Mouse (Mus musculus) stomach, postnatal 0 days (tissue): ENCODE data around the gene Gmfg. TPM values are rescaled to one million over a fixed set of nuclear protein-coding genes. Genes with fewer than 3 reads are reported as not detected.
A peak's percentile ranks its signal among the peaks of the same experiment; 100 is the strongest.

Experiments used
- ATAC-seq: fragments of 200-750 bp; cut with Nextera tagmentation; 2 replicates; pipeline ENCODE4 v1.8.0; 2017; ENCODE audit not compliant: low FRiP score, low TSS enrichment
- DNase-seq: peaks from one replicate; pipeline ENCODE4 v3.0.0-alpha.2; 2016; ENCODE audit warnings: low spot score
- H3K27ac ChIP-seq: fragments of 300-500 bp; sonication (generic); replicated peaks from 2 replicates; pipeline ENCODE4 v1.5.1; 2014; ENCODE audit warnings: mild to moderate bottlenecking, control low read depth
- H3K27me3 ChIP-seq: fragments of 300-500 bp; sonication (generic); 2 replicates; pipeline ENCODE4 v1.6.1; 2014; ENCODE audit warnings: low read length; ENCODE audit not compliant: control insufficient read depth, insufficient read depth
- H3K36me3 ChIP-seq: fragments of 300-500 bp; sonication (generic); 2 replicates; pipeline ENCODE4 v1.6.1; 2014; ENCODE audit warnings: low read length, mixed read lengths; ENCODE audit not compliant: control insufficient read depth, insufficient read depth
- H3K4me1 ChIP-seq: fragments of 300-500 bp; sonication (generic); replicated peaks from 2 replicates; pipeline ENCODE4 v1.6.1; 2014; ENCODE audit warnings: antibody characterized with exemption; ENCODE audit not compliant: control insufficient read depth, insufficient read depth
- H3K4me2 ChIP-seq: fragments of 300-500 bp; sonication (generic); replicated peaks from 2 replicates; pipeline ENCODE4 v1.6.1; 2014; ENCODE audit warnings: low read depth, mild to moderate bottlenecking, control low read depth, moderate library complexity
- H3K4me3 ChIP-seq: fragments of 300-500 bp; sonication (generic); 2 replicates; pipeline ENCODE4 v1.5.1; 2014; ENCODE audit warnings: low read depth, low read length, control low read depth
- H3K9ac ChIP-seq: fragments of 300-500 bp; sonication (generic); 2 replicates; pipeline ENCODE4 v1.6.1; 2014; ENCODE audit warnings: mild to moderate bottlenecking, low read length, control low read depth, mixed read lengths
- H3K9me3 ChIP-seq: fragments of 300-500 bp; sonication (generic); 2 replicates; pipeline ENCODE4 v1.6.1; 2016; ENCODE audit warnings: low read length; ENCODE audit not compliant: control insufficient read depth
- CTCF ChIP-seq: IDR thresholded peaks from 2 replicates; pipeline ENCODE4 v1.5.1; 2016; ENCODE audit warnings: antibody characterized with exemption, low read depth, mild to moderate bottlenecking, moderate library complexity
- EP300 ChIP-seq: optimal IDR thresholded peaks from 2 replicates; pipeline ENCODE3; 2016; ENCODE audit warnings: antibody characterized with exemption
- WGBS: fragments of 180-500 bp; shearing (Covaris S2); extraction: QIAGEN DNeasy Blood & Tissue Kit; methylation state at CpG from one replicate; pipeline ENCODE4 v1.1.7; 2014; 5-methylcytosine and 5-hydroxymethylcytosine counted together
- polyA plus RNA-seq: library from polyadenylated mRNA; unstranded; fragments of >200 nt; fragmentation: Nextera tagmentation; extraction: Ambion mirVana; gene quantifications from 2 replicates; pipeline ENCODE4 v1.2.1, GENCODE M21; 2015

The Gmfg gene
- polyA plus RNA-seq, 1 experiment from 2014 or later, result 23.1 TPM

- ATAC-seq, result no peak
- no peak for DNase-seq
- H3K4me1 ChIP-seq, result 0 out of 2 replicates have a peak, but pooled peaks cover 2% of the 10 kb centered on the region
- no peak overlapping the region for H3K4me3 ChIP-seq
- H3K9me3 ChIP-seq, result no peaks in the 10 kb centered on the region
- H3K27me3 ChIP-seq, result no peaks in the 10 kb centered on the region
- H3K9ac ChIP-seq, result no peak overlapping the region
- no peak for TF ChIP-seq EP300
- TF ChIP-seq CTCF, result no peak
- H3K36me3 ChIP-seq, result no peaks in the 10 kb centered on the region
- no peak overlapping the region for H3K27ac ChIP-seq
- 64% methylated on average over 13 of the region's 13 CpGs for WGBS
- H3K4me2 ChIP-seq, result no peak overlapping the region
These were observed 10.9 kb downstream of the Gmfg start for GRCm38 (mm10) chr7:28447865-28448820.

GRCm38 (mm10) chr7:28451531-28452360, 14.5 kb downstream of the Gmfg start, which contains the start of gene Lrfn1:
Gene Lrfn1, plus strand, starts transcription at chr7:28451980.
- TF ChIP-seq EP300 (no peak), CTCF (no peak)
- WGBS, result under 1% methylated on average over 12 of the region's 97 CpGs
- H3K4me2 ChIP-seq, result peak within 1 kb of the TSS; percentile 99
- H3K4me3 ChIP-seq, result peak within 1 kb of the TSS; percentile 67
- no peaks in the 10 kb centered on the region for H3K9me3 ChIP-seq
- ATAC-seq (peak; percentile 38; the same call in 1 of the 2 replicates), DNase-seq (peak; percentile 29)
- no peaks in the 10 kb centered on the region for H3K27me3 ChIP-seq
- H3K9ac ChIP-seq, result peak within 1 kb of the TSS; percentile 71
- 0 out of 2 replicates have a peak, but pooled peaks cover 2% of the 10 kb centered on the region for H3K4me1 ChIP-seq
- H3K36me3 ChIP-seq, result no peaks in the 10 kb centered on the region
- H3K27ac ChIP-seq, result no peak within 1 kb of the TSS

GRCm38 (mm10) chr7:28452361-28453005, 15.2 kb downstream of the Gmfg start:
- peak; percentile 19; the same call in 1 of the 2 replicates for ATAC-seq
- no peaks in the 10 kb centered on the region for H3K27me3 ChIP-seq

GRCm38 (mm10) chr7:28460361-28460760, 23.1 kb downstream of the Gmfg start:
- Histone ChIP-seq H3K4me2 (no peak overlapping the region), H3K27me3 (no peaks in the 10 kb centered on the region), H3K27ac (no peak overlapping the region), H3K36me3 (peaks cover 5% of the 10 kb centered on the region), H3K4me1 (no peaks in the 10 kb centered on the region), H3K4me3 (no peak overlapping the region), H3K9ac (no peak overlapping the region), H3K9me3 (no peaks in the 10 kb centered on the region)
- TF ChIP-seq EP300 (no peak), CTCF (no peak)
- DNase-seq, result no peak
- ATAC-seq, result no peak
- WGBS, result 82% methylated on average over 5 of the region's 5 CpGs

More at GRCm38 (mm10) chr7:28452361-28453005, 15.2 kb downstream of the Gmfg start:
- WGBS, result 5% methylated on average over 18 of the region's 24 CpGs
- peak overlapping the region; percentile 71 for H3K9ac ChIP-seq
- TF ChIP-seq EP300 (no peak), CTCF (no peak)
- H3K4me1 ChIP-seq, result 0 out of 2 replicates have a peak, but pooled peaks cover 2% of the 10 kb centered on the region
- no peaks in the 10 kb centered on the region for H3K9me3 ChIP-seq
- no peaks in the 10 kb centered on the region for H3K36me3 ChIP-seq
- H3K4me3 ChIP-seq, result peak overlapping the region; percentile 67
- H3K27ac ChIP-seq, result no peak overlapping the region
- H3K4me2 ChIP-seq, result peak overlapping the region; percentile 99
- DNase-seq, result no peak

DNA sequence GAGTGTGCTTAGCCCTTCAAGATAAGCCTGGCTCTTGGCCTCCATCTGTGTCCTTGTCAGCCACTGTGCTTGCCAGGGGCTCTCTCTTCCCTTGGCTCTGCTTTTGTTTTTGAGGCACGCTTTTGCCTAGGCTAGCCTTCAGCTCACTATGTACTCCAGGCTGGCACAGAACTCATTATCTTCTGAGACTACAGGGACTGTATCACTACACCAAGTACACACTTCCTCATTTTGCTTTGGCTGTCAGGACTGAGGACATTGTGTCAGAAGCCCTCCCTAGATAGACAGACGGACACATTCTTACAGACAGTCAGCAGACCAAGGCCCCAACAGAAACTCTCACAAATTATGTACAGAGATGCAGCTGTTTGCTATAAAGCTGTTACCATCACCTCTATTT, 25.5 kb downstream of the Gmfg start:
- H3K27ac ChIP-seq, result no peak overlapping the region
- ATAC-seq (no peak), DNase-seq (no peak)
- no peaks in the 10 kb centered on the region for H3K27me3 ChIP-seq
- WGBS, result 94% methylated on average over 2 of the region's 2 CpGs
- H3K4me1 ChIP-seq, result 0 out of 2 replicates have a peak, but pooled peaks cover 4% of the 10 kb centered on the region
- no peak overlapping the region for H3K9ac ChIP-seq
- H3K4me3 ChIP-seq, result no peak overlapping the region
- peaks cover 5% of the 10 kb centered on the region for H3K36me3 ChIP-seq
- H3K4me2 ChIP-seq, result no peak overlapping the region
- no peaks in the 10 kb centered on the region for H3K9me3 ChIP-seq
- no peak for TF ChIP-seq CTCF
- no peak for TF ChIP-seq EP300
